Mouse (Mus musculus) MEL (cell line): ENCODE measurements at regions not wholly inside any gene's neighbourhood (a gene's known extent, or its start where the extent isn't known, plus 50 kb on each side); places are given as distances from the start of the nearest gene placed in this dataset.

ENCODE experiments used
- DNase-seq: peaks from one replicate; pipeline ENCODE4 v3.0.0; 2011; ENCODE audit warnings: low read depth, low spot score
- H3K27ac ChIP-seq: 2 replicates; pipeline ENCODE4 v1.5.1; 2012; ENCODE audit warnings: low read depth, mild to moderate bottlenecking, control low read depth, low read length, moderate library complexity; ENCODE audit not compliant: control insufficient read depth
- H3K27me3 ChIP-seq, 2 experiments: fragments of 150-350 bp in 1 of 2; sonication (generic) in 1 of 2; 2 replicates each; pipeline ENCODE4 v1.6.1; 2012; ENCODE audit warnings: low read length in 2 of 2, mild to moderate bottlenecking in 2 of 2, improper control_type of control experiment in 1 of 2, moderate library complexity in 1 of 2; ENCODE audit not compliant: insufficient read depth in 2 of 2, control insufficient read depth in 1 of 2
- H3K36me3 ChIP-seq, 2 experiments: 2 replicates each; pipeline ENCODE4 v1.6.1; 2012 to 2014; ENCODE audit warnings: low read length in 2 of 2, improper control_type of control experiment in 1 of 2, inconsistent platforms in 1 of 2, mild to moderate bottlenecking in 1 of 2; ENCODE audit not compliant: insufficient read depth in 2 of 2, control insufficient read depth in 1 of 2
- H3K4me1 ChIP-seq, 2 experiments: fragments of 150-350 bp in 1 of 2; sonication (generic) in 1 of 2; 2 replicates each; pipeline ENCODE4 v1.6.1; 2012; ENCODE audit warnings: low read length in 2 of 2, improper control_type of control experiment in 1 of 2, mild to moderate bottlenecking in 1 of 2; ENCODE audit not compliant: insufficient read depth in 2 of 2, control insufficient read depth in 1 of 2
- H3K4me3 ChIP-seq, 2 experiments: fragments of 150-350 bp in 1 of 2; sonication (generic) in 1 of 2; 2 replicates each; pipeline ENCODE4 v1.5.1; 2012; ENCODE audit warnings: low read depth in 2 of 2, low read length in 2 of 2, mild to moderate bottlenecking in 2 of 2, moderate library complexity in 2 of 2, control low read depth in 1 of 2, improper control_type of control experiment in 1 of 2; ENCODE audit not compliant: control insufficient read depth in 1 of 2, insufficient read depth in 1 of 2
- H3K79me2 ChIP-seq: 2 replicates; pipeline ENCODE4 v1.6.1; 2012; ENCODE audit warnings: mild to moderate bottlenecking, low read length, moderate library complexity; ENCODE audit not compliant: control insufficient read depth, poor library complexity, insufficient read depth
- H3K9ac ChIP-seq: 2 replicates; pipeline ENCODE4 v1.6.1; 2012; ENCODE audit warnings: low read depth, mild to moderate bottlenecking, control low read depth, low read length, moderate library complexity; ENCODE audit not compliant: control insufficient read depth, poor library complexity, severe bottlenecking
- H3K9me3 ChIP-seq: fragments of 150-350 bp; sonication (generic); replicated peaks from 2 replicates; pipeline ENCODE4 v1.6.1; 2012; ENCODE audit warnings: mild to moderate bottlenecking, low read length, improper control_type of control experiment, moderate library complexity; ENCODE audit not compliant: insufficient read depth
- BHLHE40 ChIP-seq: IDR thresholded peaks from 2 replicates; pipeline ENCODE4 v1.6.1; 2012; ENCODE audit warnings: low read depth, mild to moderate bottlenecking, inconsistent platforms, low read length, improper control_type of control experiment, borderline replicate concordance
- CHD2 ChIP-seq: IDR thresholded peaks from 2 replicates; pipeline ENCODE4 v1.6.1; 2011; ENCODE audit warnings: low read length, improper control_type of control experiment
- CTCF ChIP-seq, 3 experiments: IDR thresholded peaks in 2 of 3; conservative IDR thresholded peaks in 1 of 3; 2 replicates each; pipeline ENCODE4 v1.5.1; 2011 to 2012; ENCODE audit warnings: low read length in 3 of 3, low read depth in 2 of 3, mild to moderate bottlenecking in 2 of 3, improper control_type of control experiment in 1 of 3, inconsistent platforms in 1 of 3, mixed read lengths in 1 of 3, moderate library complexity in 1 of 3; ENCODE audit not compliant: control insufficient read depth in 1 of 3, insufficient read depth in 1 of 3, poor library complexity in 1 of 3, severe bottlenecking in 1 of 3
- ELF1 ChIP-seq: IDR thresholded peaks from 2 replicates; pipeline ENCODE4 v1.6.1; 2014; ENCODE audit warnings: low read depth, mild to moderate bottlenecking, inconsistent platforms, low read length, improper control_type of control experiment, moderate library complexity
- EP300 ChIP-seq, 2 experiments: IDR thresholded peaks; 2 replicates each; pipeline ENCODE4 v1.6.1; 2011; ENCODE audit warnings: improper control_type of control experiment in 2 of 2, low read length in 2 of 2, low read depth in 1 of 2, mild to moderate bottlenecking in 1 of 2
- ETS1 ChIP-seq: IDR thresholded peaks from 2 replicates; pipeline ENCODE4 v1.6.1; 2012; ENCODE audit warnings: low read depth, mild to moderate bottlenecking, inconsistent platforms, low read length, improper control_type of control experiment, moderate library complexity
- HCFC1 ChIP-seq: IDR thresholded peaks from 2 replicates; pipeline ENCODE4 v1.6.1; 2012; ENCODE audit warnings: low read depth, mild to moderate bottlenecking, inconsistent platforms, low read length, improper control_type of control experiment, moderate library complexity
- JUND ChIP-seq: IDR thresholded peaks from 2 replicates; pipeline ENCODE4 v1.6.1; 2011; ENCODE audit warnings: low read depth, mild to moderate bottlenecking, improper control_type of control experiment, low read length
- MAX ChIP-seq: IDR thresholded peaks from 2 replicates; pipeline ENCODE4 v1.6.1; 2011; ENCODE audit warnings: low read length, improper control_type of control experiment
- MAZ ChIP-seq: IDR thresholded peaks from 2 replicates; pipeline ENCODE4 v1.6.1; 2012; ENCODE audit warnings: low read depth, mild to moderate bottlenecking, inconsistent platforms, low read length, improper control_type of control experiment
- MXI1 ChIP-seq: IDR thresholded peaks from 2 replicates; pipeline ENCODE4 v1.6.1; 2011; ENCODE audit warnings: mild to moderate bottlenecking, low read depth, low read length, improper control_type of control experiment
- MYB ChIP-seq: IDR thresholded peaks from 2 replicates; pipeline ENCODE4 v1.6.1; 2011; ENCODE audit warnings: mild to moderate bottlenecking, low read depth, low read length, improper control_type of control experiment
- NELFE ChIP-seq: IDR thresholded peaks from 2 replicates; pipeline ENCODE4 v1.6.1; 2011; ENCODE audit warnings: low read depth, low read length, improper control_type of control experiment
- NRF1 ChIP-seq: IDR thresholded peaks from 2 replicates; pipeline ENCODE4 v1.6.1; 2014; ENCODE audit warnings: low read depth, mild to moderate bottlenecking, inconsistent platforms, low read length, improper control_type of control experiment, moderate library complexity; ENCODE audit not compliant: poor library complexity, insufficient read depth, severe bottlenecking
- POLR2AphosphoS5 ChIP-seq: IDR thresholded peaks from 2 replicates; pipeline ENCODE4 v1.6.1; 2012; ENCODE audit warnings: low read depth, borderline replicate concordance, mild to moderate bottlenecking, inconsistent platforms, low read length, moderate library complexity, mixed read lengths
- RAD21 ChIP-seq: IDR thresholded peaks from 2 replicates; pipeline ENCODE4 v1.6.1; 2011; ENCODE audit warnings: mild to moderate bottlenecking, low read depth, low read length, improper control_type of control experiment
- SMC3 ChIP-seq: IDR thresholded peaks from 2 replicates; pipeline ENCODE4 v1.6.1; 2011; ENCODE audit warnings: low read depth, low read length, improper control_type of control experiment
- TBP ChIP-seq: IDR thresholded peaks from 2 replicates; pipeline ENCODE4 v1.8.0; 2011; ENCODE audit warnings: low read depth, low read length, improper control_type of control experiment
- TCF12 ChIP-seq: IDR thresholded peaks from 2 replicates; pipeline ENCODE4 v1.6.1; 2014; ENCODE audit warnings: low read depth, mild to moderate bottlenecking, inconsistent platforms, low read length, improper control_type of control experiment, moderate library complexity
- UBTF ChIP-seq: IDR thresholded peaks from 2 replicates; pipeline ENCODE4 v1.6.1; 2012; ENCODE audit warnings: low read depth, mild to moderate bottlenecking, inconsistent platforms, low read length, improper control_type of control experiment, moderate library complexity, borderline replicate concordance; ENCODE audit not compliant: insufficient read depth
- USF1 ChIP-seq: IDR thresholded peaks from 2 replicates; pipeline ENCODE4 v1.6.1; 2014; ENCODE audit warnings: low read depth, mild to moderate bottlenecking, inconsistent platforms, low read length, improper control_type of control experiment, moderate library complexity
- ZC3H11A ChIP-seq: IDR thresholded peaks from 2 replicates; pipeline ENCODE4 v1.6.1; 2012; ENCODE audit warnings: low read depth, mild to moderate bottlenecking, inconsistent platforms, low read length, improper control_type of control experiment
- ZMIZ1 ChIP-seq: IDR thresholded peaks from 2 replicates; pipeline ENCODE4 v1.6.1; 2012; ENCODE audit warnings: low read depth, mild to moderate bottlenecking, inconsistent platforms, low read length, improper control_type of control experiment, moderate library complexity

DNA sequence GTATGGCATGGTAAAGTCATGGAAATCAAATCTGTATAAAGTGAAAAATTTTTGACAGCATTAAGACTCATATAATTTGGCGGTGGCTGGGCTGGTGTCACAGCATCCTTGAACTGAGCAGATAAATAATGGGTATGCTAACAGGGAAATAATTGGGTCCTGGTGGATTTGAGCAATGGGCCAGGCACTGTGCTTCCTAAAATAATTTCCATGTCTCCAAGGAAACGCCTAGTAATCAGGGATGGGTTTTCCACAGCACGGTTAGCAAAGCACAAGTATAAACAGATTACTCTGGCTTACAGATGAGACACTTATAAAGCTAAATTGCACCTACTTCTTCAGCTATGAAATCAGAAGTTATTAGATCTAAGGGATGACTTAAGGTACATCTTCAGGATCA is 273.9 kb upstream of the Pex5l start:
- Histone ChIP-seq H3K9me3 (no peaks in the 10 kb centered on the region), H3K36me3 (no peaks in the 10 kb centered on the region), H3K79me2 (no peaks in the 10 kb centered on the region), H3K9ac (no peak overlapping the region), H3K27ac (no peak overlapping the region), H3K4me1 (no peaks in the 10 kb centered on the region), H3K27me3 (no peaks in the 10 kb centered on the region), H3K4me3 (no peak overlapping the region)
- TF ChIP-seq ETS1 (no peak), POLR2AphosphoS5 (no peak), SMC3 (no peak), TBP (no peak), JUND (no peak), ZC3H11A (no peak), HCFC1 (no peak), CHD2 (no peak), EP300 (IDR thresholded peaks at IDR 0.05; ENCODE audit: low read depth in 1 of 2, low read length in 2 of 2) (no peak), CTCF (IDR thresholded peaks at IDR 0.05 in 2 of 3, conservative IDR thresholded peaks at IDR 0.05 in 1 of 3; ENCODE audit: control insufficient read depth in 1 of 3, insufficient read depth in 1 of 3, low read depth in 2 of 3, low read length in 3 of 3, poor library complexity in 1 of 3, severe bottlenecking in 1 of 3) (no peak), UBTF (no peak), MAX (no peak), ZMIZ1 (no peak), MAZ (no peak), BHLHE40 (no peak), TCF12 (no peak), USF1 (no peak), MYB (no peak), NRF1 (no peak)
- no peak for DNase-seq

- no peaks in the 10 kb centered on the region for H3K4me1 ChIP-seq
- no peak overlapping the region for H3K9ac ChIP-seq
- TF ChIP-seq ETS1: no peak
- TF ChIP-seq RAD21: no peak
- TF ChIP-seq ELF1: no peak
- no peak for TF ChIP-seq CHD2
- TF ChIP-seq MYB: no peak
- no peak for TF ChIP-seq MXI1
- TF ChIP-seq ZMIZ1: no peak
- no peak for TF ChIP-seq MAZ
- TF ChIP-seq HCFC1: no peak
- no peak for TF ChIP-seq UBTF
- no peak for TF ChIP-seq NRF1
- TF ChIP-seq NELFE: no peak
- TF ChIP-seq MAX: no peak
These were observed 273.3 kb upstream of the Pex5l start for GRCm38 (mm10) chr3:33416321-33416720.

More at GRCm38 (mm10) chr3:33416321-33416720, 273.3 kb upstream of the Pex5l start:
- Histone ChIP-seq H3K27ac (no peak overlapping the region), H3K9me3 (no peaks in the 10 kb centered on the region), H3K4me3 (no peak overlapping the region), H3K27me3 (no peaks in the 10 kb centered on the region), H3K36me3 (no peaks in the 10 kb centered on the region), H3K79me2 (no peaks in the 10 kb centered on the region)
- no peak for DNase-seq
